In the genomic region with DNA sequence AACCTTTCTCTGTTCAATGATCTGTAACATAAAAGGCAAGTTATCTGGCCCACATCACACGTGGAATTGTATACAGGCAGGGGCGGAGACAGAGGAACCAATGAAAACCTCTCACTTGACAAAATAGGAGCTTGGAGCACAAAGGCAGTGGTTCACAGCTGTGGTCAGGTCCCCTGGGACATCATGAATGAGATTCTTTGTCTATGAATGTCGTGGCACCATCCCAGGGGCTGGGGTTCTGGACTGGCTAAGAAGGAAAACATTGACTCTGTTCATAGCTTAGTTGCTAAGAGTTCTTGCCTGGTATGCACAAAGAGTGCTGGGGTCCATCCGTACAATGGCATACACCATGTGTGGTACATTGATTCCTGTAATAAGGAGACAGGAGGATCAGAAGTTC, we compare ENCODE assay signal across 28 mouse cellular contexts. TPM values are rescaled to one million over a fixed set of nuclear protein-coding genes. Genes with fewer than 3 reads are reported as not detected.
A peak's percentile ranks its signal among the peaks of the same experiment; 100 is the strongest.
DNase-seq lines count a peak whose midpoint lies in the region; ATAC-seq and TF ChIP-seq lines count a peak whose summit lies in the region.
"Had no signal": no experiment of that assay in that cellular context is flagged by ENCODE, and none has a peak within 500 bp of the region (broad histone marks: within the 10 kb centered on the region; RNA-seq: fewer than 3 reads in every experiment).

No protein-coding gene starts in this region.

- no peak overlapping the region for H3K4me3 ChIP-seq in hindbrain, embryonic 11.5 days (ENCODE audit: low read depth, low read length)
- H3K4me3 ChIP-seq in hindbrain, embryonic 16.5 days (ENCODE audit: low read length), result no peak overlapping the region
- H3K4me3 ChIP-seq: forebrain, embryonic 15.5 days; hindbrain, embryonic 12.5 days; layer of hippocampus, adult 2 months; limb, embryonic 13.5 days; liver, embryonic 12.5 days; megakaryocyte, embryonic 14.5 days; midbrain, embryonic 15.5 days; myocyte had no signal

- no peaks in the 10 kb centered on the region for H3K27me3 ChIP-seq in hindbrain, embryonic 11.5 days (ENCODE audit: control insufficient read depth, insufficient read depth, low read length)
- no peaks in the 10 kb centered on the region for H3K27me3 ChIP-seq in hindbrain, embryonic 16.5 days (replicated peaks; ENCODE audit: control insufficient read depth, insufficient read depth, low read length)
- H3K27me3 ChIP-seq: forebrain, embryonic 15.5 days; hindbrain, embryonic 12.5 days; limb, embryonic 13.5 days; liver, embryonic 12.5 days; megakaryocyte, embryonic 14.5 days; midbrain, embryonic 15.5 days; Patski had no signal

- peak; percentile 25 for DNase-seq in hindbrain, embryonic 11.5 days (ENCODE audit: low spot score)
- peak; percentile 76 for DNase-seq in 3134 (ENCODE audit: extremely low read depth, insufficient read length, low spot score)
- peak; percentile 96 for DNase-seq in 3T3-L1 (ENCODE audit: low read depth, low spot score)
- peak; percentile 8 for DNase-seq in brain, embryonic 14.5 days (ENCODE audit: low read depth)
- DNase-seq in urinary bladder, adult 18-20 months (ENCODE audit: low spot score in 2 of 2), result no peak
- DNase-seq in kidney, adult 8-10 months, result no peak
- DNase-seq: adrenal gland, adult 8-10 months; cerebellum, adult 2 months; cerebellum, postnatal 25 days; kidney, adult 18-20 months; lung, adult 18-20 months; lung, postnatal 14 days; right cerebral cortex, adult 18-20 months; thymus, adult 18-20 months; thymus, postnatal 36 days had no signal

- H3K9me3 ChIP-seq in hindbrain, embryonic 11.5 days (ENCODE audit: control insufficient read depth, low read length), result no peaks in the 10 kb centered on the region
- H3K9me3 ChIP-seq in hindbrain, embryonic 16.5 days (ENCODE audit: control insufficient read depth, low read length), result no peaks in the 10 kb centered on the region
- H3K9me3 ChIP-seq: forebrain, embryonic 15.5 days; hindbrain, embryonic 12.5 days; limb, embryonic 13.5 days; liver, embryonic 12.5 days; midbrain, embryonic 15.5 days had no signal

- TF ChIP-seq CTCF in brain, embryonic 14.5 days (IDR thresholded peaks at IDR 0.05; ENCODE audit: borderline replicate concordance, extremely low read depth, insufficient read depth, insufficient read length), result no peak

- H3K4me2 ChIP-seq in hindbrain, embryonic 11.5 days (replicated peaks; ENCODE audit: low read depth, low read length), result no peak overlapping the region
- H3K4me2 ChIP-seq in hindbrain, embryonic 16.5 days (ENCODE audit: low read length), result no peak overlapping the region
- H3K4me2 ChIP-seq: forebrain, embryonic 15.5 days; hindbrain, embryonic 12.5 days; limb, embryonic 13.5 days; liver, embryonic 12.5 days; midbrain, embryonic 15.5 days had no signal

- ATAC-seq in hindbrain, embryonic 11.5 days (ENCODE audit: low FRiP score), result no peak
- no peak; the same call in 1 of the 2 replicates for ATAC-seq in hindbrain, embryonic 16.5 days
- ATAC-seq: CD4-positive, CD25-positive, alpha-beta regulatory T cell, adult 4 months; forebrain, embryonic 15.5 days; inflammation-experienced regulatory T-cells, adult 6 months; liver, embryonic 12.5 days; midbrain, embryonic 15.5 days; Patski had no signal

- no peaks in the 10 kb centered on the region for H3K36me3 ChIP-seq in hindbrain, embryonic 11.5 days (ENCODE audit: control insufficient read depth, insufficient read depth, low read length)
- no peaks in the 10 kb centered on the region for H3K36me3 ChIP-seq in hindbrain, embryonic 16.5 days (ENCODE audit: control insufficient read depth, insufficient read depth, low read length)
- H3K36me3 ChIP-seq: forebrain, embryonic 15.5 days; hindbrain, embryonic 12.5 days; limb, embryonic 13.5 days; liver, embryonic 12.5 days; midbrain, embryonic 15.5 days had no signal

- no peak overlapping the region for H3K9ac ChIP-seq in hindbrain, embryonic 11.5 days (ENCODE audit: low read depth, low read length)
- no peak overlapping the region for H3K9ac ChIP-seq in hindbrain, embryonic 16.5 days (ENCODE audit: low read depth, low read length)
- H3K9ac ChIP-seq: forebrain, embryonic 15.5 days; hindbrain, embryonic 12.5 days; limb, embryonic 13.5 days; liver, embryonic 12.5 days; midbrain, embryonic 15.5 days had no signal

- H3K27ac ChIP-seq in hindbrain, embryonic 11.5 days (ENCODE audit: low read depth, low read length), result no peak overlapping the region
- H3K27ac ChIP-seq in hindbrain, embryonic 16.5 days (ENCODE audit: low read depth, low read length), result no peak overlapping the region
- H3K27ac ChIP-seq: forebrain, embryonic 15.5 days; hindbrain, embryonic 12.5 days; kidney, postnatal 0 days; layer of hippocampus, adult 2 months; limb, embryonic 13.5 days; liver, embryonic 12.5 days; midbrain, embryonic 15.5 days had no signal

- no peaks in the 10 kb centered on the region for H3K4me1 ChIP-seq in hindbrain, embryonic 11.5 days (replicated peaks; ENCODE audit: control insufficient read depth, insufficient read depth, low read length)
- H3K4me1 ChIP-seq in hindbrain, embryonic 16.5 days (ENCODE audit: control insufficient read depth, insufficient read depth, low read depth, low read length), result no peaks in the 10 kb centered on the region
- H3K4me1 ChIP-seq: forebrain, embryonic 15.5 days; hindbrain, embryonic 12.5 days; limb, embryonic 13.5 days; liver, embryonic 12.5 days; midbrain, embryonic 15.5 days had no signal

- no peak for TF ChIP-seq POLR2A in brain, embryonic 14.5 days (IDR thresholded peaks at IDR 0.05; ENCODE audit: borderline replicate concordance, extremely low read depth, insufficient read depth, insufficient read length, poor library complexity, severe bottlenecking)

- 50% methylated on average over 4 of the region's 4 CpGs for WGBS in hindbrain, embryonic 11.5 days
- WGBS in hindbrain, embryonic 16.5 days, result 50% methylated on average over 4 of the region's 4 CpGs

RNA-seq across cellular contexts. Expression of a gene that starts 28.3 kb away (rescaled TPM):
- polyA plus RNA-seq in hindbrain, embryonic 11.5 days (2014; fragmentation: Nextera tagmentation; extraction: Ambion mirVana), result 25.6 and 26.5 TPM in 2 replicates
- polyA plus RNA-seq in hindbrain, embryonic 16.5 days (2015; fragmentation: Nextera tagmentation; extraction: Ambion mirVana), result 60.3 and 70.9 TPM in 2 replicates
- 58.3 and 69.6 TPM in 2 replicates for polyA plus RNA-seq in brain, embryonic 14.5 days (2012; rRNA removed)

Comparison
In these comparisons a context has a peak if more than half of its experiments do, and no peak if none do; other contexts are left out.
1. DNase-seq: peak in hindbrain, embryonic 11.5 days (single experiment), 3134 (single experiment), 3T3-L1 (single experiment) and brain, embryonic 14.5 days (single experiment); none in urinary bladder, adult 18-20 months (0 of 2) and kidney, adult 8-10 months (0 of 2).